Mouse (Mus musculus): ENCODE measurements at regions not wholly inside any gene's neighbourhood (a gene's known extent, or its start where the extent isn't known, plus 50 kb on each side); places are given as distances from the start of the nearest gene placed in this dataset.

DNA sequence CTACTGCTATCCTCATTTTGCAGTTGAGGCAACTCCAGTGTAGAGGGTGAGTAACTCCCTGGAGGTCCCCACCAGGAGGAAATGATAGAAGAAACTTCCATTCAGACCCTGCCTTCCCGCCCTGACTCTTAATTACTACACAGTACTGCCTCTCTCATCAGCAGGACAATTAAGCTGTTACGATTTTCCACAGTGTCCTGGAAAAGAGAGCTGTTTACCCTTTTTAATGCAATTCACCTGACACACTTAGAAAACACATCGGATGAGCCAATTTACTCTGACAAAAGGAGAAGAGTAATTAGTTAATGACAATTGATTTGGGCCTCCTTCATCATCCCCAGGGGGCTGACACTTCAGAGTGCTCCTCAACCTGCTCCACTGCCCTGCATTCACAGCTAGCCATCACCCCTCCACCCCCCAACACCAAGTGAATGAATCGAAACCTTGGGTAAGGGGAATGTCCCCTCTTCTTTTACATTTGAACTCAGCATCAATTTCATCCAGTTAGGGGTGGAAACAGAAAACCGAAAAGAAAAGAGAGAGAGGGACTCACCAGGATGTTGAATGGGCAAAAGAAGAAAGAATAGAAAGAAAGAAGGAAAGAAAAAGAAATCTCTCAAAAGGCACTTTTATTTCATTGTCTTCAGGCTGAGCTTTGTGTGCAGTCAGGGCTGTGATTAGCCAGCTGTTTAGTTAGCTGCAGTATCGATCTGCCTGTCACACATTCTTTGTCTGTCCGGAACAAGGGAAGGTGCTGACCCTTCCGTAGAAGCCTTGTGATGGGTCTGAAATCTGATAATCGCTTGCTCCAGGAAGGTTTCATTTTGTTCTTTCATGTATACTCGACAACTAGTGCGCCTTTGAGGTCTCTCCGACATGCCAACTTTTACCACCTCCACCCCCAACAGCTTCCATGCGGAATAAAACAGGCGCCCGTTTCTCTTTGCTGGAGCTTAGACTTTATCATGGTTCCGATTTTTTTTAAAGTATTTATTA is 482.6 kb upstream of the Tenm4 start:
- DNase-seq (ENCODE audit: low spot score) = peak; percentile 1

DNA sequence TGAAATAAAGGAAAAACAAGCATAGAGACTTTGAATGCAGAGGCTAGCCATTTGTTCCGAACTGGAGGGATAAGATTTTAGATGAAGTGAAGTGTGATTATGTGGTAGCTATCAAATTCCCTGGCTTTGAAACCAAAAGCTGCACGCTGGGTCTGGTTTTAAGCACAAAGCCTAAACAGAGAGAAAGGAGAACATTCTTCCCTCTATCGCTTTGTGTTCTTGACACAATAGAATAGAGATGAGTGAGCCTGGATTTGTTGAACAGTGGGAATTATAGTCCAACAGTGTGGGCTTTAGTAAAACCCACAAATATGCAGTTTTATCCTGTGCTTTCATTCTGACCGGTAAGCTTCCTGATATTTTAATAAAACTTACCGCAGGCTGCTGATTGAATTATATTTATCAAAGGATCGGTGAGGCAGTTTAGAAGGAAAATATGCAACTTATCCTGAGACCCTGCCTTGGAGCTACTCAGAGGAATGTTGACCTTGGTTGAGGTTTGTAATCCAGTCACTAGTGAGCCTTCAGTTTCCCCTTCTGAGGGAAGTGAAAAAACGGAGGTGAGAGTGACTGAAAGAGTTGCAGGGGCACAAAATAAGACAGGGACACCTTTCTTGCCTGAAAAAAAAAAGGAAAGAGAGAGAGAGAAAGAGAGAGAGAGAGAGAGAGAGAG is 481.7 kb upstream of the Tenm4 start:
- DNase-seq (ENCODE audit: low spot score) = no peak

DNA sequence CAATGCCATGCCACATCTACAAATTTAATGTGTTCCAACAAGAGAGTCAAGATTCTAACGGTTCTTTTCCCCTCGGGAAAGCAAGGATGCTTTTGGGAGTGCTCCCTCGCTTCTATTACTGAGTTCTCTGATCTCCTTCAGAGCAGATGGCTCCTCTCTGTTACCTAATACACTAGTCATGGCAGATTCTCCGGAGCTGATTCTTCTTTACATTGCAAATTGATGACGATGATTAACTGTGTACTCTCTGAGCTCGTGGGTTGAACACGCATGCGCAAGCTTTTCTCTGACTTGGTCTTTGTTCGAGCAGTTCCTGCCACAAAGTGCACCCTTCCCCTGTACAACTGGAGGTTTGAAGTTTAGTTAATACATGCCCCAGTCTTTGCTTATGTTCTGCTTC is 471.5 kb upstream of the Tenm4 start:
- DNase-seq (ENCODE audit: low spot score) = no peak

DNA sequence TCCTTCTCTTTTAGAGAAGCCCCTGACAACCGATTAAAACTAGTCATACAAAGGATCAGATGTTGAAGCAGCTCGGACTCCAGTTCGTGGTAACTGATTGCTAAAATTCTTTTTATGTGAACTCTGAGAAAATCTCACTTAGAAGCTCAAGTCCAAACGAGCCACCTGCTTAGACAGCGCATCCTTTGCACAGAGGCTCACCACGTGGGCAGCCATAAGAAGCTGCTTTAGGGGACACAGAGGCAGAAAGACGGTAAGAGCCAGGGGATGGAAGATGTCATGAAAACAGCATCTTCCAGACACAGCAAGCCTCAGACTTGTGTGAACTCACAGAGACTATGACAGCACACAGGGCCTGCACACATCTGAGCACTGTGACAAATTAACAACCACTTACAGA is 461.0 kb upstream of the Tenm4 start:
- DNase-seq (ENCODE audit: low spot score) = no peak

DNA sequence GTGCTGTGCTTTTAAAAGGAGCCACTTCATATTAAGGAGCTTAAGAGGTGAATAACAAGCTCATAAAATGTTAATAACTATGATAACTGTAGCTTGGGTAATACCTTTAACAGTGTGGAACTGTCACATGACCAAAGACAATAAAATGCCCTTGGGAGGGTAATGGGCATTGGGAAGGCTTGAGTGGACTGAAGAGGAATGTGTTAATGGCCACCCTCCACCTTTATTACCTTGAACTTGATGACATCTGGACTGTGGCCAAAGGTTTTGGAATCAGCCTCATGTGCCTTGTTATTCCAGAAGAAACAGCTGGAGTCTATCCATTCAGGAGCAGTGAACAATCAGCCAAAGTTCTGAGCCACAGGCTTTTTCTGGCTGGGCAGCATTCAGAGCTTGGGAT is 451.0 kb upstream of the Tenm4 start:
- no peak for DNase-seq (ENCODE audit: low spot score)

DNA sequence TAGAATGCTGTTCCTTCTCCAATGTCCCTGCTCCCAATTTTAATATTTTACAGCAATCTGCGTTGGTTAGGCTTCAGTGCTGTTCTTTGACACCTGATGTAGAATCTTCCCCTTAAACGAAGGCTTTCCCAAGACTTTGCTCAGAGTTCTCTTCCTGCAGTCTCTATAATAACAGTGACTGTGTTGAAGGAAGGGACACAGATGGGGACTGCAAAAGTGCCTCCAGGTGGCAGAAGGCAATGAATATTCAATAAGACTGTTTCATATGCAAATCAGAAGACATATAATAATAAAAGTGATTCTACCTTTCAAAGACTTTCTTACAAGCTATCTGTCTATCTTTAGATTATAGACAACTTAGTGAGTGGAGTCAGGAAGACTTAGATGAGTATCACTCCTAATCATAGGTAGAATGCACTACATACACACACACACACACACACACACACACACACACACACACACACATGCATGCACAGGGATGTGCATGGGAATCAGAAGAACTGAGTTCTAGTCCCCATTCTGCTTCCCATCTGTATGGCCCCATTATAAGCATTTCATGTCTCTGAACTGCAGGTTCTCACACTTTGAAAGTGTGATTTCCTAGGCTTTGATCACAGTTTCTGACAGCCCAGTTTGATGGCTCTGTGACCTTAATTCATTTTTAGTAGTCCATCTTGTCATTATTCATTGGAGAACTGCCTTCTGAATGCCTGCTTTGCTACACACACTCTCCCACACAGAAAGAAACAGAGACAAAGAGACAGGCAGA is 445.1 kb upstream of the Tenm4 start:
- DNase-seq (ENCODE audit: low spot score) = no peak

DNA sequence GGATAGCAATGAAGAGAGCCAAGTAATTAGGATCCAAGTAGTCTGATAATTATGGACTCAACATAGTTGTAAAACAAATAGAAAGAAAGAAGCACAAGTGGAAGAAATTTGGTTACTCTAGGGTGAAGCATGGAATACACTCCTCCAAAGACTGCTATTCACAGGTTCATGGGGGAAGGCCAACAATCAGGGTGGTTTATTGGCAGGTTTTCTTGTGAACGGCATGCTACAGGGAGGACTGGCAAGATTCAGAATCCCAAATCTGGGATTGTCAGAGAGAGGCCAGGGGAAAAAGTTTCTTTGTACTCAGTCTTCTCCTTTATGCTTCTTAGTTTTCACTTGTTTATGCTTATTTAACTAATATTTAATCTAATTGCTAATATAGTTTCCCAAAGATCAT is 437.2 kb upstream of the Tenm4 start:
- no peak for DNase-seq (ENCODE audit: low spot score)

DNA sequence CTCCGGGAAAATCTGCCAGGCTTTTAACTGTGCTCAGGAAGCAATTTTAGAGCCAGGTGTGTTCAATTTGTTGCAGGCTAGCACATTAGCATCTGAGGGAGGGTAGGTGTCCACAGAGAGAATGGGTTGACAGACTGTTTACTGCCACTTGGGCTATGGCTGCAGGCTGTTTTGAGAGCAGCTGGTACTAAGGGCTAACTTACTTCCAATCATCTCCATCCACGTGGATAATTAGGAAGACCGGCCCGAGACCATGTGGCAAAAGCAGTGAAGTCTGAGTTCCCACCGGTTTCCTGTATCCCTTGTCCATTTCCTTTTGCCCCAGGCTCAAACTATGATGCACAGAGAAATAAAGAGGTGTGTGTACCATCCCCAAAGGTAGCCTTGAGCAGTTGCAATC is 436.5 kb upstream of the Tenm4 start:
- DNase-seq (ENCODE audit: low spot score) = no peak

DNA sequence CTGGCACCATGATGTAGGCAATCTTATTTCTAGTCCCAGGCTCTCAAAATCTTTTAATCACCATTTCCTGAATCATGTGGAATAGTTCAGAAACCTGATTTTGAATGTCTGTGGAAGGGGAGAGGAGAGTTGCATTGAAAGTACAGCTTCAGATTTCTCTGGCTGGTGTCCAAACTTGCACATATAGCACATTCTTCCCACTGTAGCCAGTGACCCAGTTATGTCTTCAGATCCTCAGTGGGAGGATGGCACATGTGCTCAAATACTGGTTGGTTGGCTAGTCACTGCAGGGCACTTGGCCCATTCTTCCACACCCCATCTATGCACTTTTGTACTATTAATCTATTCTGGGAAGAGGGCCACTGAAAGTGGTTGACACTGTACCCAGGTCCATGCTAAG is 434.3 kb upstream of the Tenm4 start:
- DNase-seq (ENCODE audit: low spot score) = no peak

DNA sequence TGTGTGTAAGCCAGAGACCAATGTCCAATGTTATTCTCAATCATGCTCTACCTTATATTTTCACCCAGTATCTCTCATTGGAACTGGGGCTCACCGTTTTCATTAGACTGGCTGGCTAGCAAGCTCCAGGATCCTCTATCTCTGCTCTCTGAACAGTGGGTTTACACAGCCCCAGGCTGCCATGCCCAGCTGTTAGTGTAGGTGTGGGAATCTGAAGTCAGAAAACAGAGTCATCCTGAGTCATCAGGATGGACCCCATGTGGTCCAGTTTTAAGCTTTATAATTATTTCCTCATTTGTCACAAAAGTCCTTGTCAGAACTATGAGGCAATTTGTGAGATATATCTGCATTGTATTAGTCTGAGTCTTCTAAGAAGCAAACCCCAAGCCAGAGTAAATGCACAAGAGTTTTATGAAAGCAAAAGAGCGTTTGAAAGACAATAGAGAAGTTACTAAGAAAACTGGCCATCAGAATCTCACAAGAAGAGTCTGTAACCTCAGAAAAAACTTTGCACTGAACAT is 432.3 kb upstream of the Tenm4 start:
- no peak for DNase-seq (ENCODE audit: low spot score)

DNA sequence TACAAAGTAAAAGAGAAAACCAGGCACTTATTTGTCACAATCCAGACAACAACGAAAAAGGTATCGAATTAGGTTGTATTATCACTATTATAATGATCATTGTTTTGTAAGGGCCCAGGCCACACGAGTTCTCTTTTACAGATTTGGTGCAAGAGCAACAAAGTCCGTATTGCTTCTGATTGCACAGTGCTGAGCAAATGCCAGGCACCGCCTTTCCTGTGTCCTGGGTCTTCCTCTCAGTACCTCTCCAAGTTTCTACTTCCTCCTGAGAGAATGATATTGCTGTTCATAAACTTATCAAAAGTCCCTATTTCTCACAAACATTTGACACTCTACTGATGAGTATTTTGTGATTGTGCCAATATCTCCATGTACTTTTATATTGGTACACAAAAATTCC is 431.3 kb upstream of the Tenm4 start:
- DNase-seq (ENCODE audit: low spot score) = no peak

DNA sequence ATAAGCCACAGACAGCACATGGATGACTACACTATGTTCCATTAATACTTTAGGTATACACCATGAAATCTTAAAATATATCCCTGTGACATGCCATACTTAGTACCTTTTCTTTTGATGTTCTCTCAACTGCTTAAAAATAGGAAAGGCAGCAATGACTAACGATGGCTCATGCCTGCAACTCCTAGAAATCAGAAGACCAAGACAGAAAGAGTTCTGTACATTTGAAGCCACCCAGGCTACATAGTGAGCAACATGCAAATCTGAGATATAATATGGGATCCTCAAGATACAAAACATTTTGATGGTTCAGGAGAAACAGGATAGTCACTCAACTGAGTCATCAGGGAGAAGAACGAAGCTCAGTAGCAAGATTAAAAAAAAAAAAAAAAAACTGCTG is 412.7 kb upstream of the Tenm4 start:
- no peak for DNase-seq (ENCODE audit: low spot score)

DNA sequence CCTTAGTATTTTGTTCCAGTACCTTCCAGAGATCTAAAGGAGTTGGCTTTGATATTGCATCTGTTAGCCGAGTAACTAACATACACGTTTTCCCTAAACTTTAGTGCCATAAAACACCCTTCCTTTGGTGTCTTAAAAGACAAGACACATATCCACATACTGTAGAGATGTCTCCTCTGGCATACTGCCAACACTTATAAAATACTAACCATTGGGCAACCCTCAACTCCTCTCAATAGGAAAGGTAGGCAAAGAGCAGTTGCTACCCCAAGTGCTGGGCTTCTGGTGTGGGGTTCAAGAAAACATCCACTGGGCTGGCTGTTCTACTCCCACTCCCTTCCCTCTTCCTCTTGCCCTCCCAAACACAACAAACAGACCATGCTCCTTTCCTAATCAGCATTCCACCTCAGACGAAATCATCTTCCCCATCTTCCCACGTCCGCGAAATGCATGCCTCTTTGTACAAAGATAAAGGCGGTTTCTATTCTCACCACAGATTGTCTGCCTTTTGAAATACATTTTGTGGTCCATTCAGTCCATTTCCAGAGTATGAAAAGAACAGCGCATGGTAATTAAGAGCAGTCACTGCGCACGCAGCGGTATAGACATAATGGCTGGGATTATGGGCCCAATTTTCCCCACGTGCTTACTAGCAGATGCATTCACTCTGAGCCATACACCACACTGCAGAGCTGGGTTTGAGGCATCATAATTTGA is 409.9 kb upstream of the Tenm4 start:
- DNase-seq (ENCODE audit: low spot score) = no peak

DNA sequence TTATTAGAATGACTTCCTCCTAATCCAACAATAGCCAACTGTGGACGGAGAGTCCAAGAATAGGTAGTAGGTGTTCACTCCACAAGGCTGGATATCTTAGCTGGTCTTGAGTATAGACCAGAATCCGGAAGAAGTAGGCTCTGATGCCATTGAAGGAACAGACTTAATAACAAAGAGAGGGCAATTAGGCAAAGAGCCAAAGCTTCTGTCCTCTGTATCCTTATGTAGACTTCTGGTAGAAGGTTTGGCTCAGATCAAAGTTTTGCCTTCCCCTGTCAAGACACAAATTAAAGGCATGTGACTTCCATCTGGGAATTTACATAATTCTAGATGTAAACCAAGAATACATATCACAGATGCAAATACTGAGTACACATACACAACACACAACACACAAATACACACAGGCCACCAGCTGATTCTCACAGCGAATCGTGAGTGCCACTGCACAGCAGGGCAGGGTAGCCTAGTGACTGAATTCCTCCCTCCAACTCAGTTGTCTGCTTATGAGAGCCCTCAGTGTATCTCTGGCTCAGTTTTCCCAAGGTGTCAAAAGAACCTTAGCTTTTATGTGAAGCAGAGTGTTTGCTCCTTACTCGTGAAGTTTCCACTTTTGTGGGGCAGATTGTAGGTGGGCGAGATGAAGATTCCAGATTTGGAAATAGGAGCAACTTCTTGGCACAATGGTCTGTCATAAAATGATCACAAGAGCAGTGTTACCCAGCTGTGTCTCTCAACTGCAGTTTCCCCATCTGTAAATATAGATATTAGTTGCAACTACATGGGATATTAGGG is 404.5 kb upstream of the Tenm4 start:
- no peak for DNase-seq (ENCODE audit: low spot score)

DNA sequence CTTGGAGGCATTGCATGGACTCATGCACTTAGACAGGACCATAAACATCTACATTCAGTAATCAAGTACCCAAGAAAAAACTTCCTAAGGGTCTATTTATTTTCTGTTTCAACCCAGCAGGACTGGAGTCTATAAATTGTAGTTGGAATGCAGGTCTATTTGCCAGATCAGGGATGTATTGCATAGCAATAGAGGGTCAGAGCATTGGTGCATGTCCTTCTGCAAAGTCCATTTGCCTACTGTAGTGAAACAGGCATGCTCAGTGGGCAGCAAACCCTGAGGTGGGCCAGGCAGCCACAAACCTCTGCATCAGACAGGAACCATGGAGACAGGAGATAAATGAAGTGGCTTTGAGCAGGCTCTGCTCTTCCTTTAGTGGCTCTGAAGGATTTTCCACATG is 386.5 kb upstream of the Tenm4 start:
- peak; percentile 9 for DNase-seq (ENCODE audit: low spot score)

DNA sequence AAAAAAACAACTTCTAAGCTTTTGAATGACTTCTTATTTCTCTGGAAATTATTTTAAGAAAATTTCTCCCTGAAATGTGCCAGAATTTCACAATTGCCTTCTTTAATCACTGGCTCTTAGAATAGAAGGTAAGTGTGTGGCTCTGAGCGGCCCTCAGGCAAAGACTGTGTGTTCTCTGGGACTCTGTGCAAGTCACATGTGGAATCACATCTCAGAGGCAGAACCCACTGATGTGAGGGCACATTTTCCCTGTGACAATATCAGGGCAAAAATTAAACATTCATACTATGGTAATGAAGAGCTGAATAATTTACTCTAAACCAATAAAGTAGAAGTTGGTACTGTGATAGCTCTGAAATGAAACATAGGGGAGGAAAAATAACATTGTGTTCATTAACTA is 383.5 kb upstream of the Tenm4 start:
- DNase-seq (ENCODE audit: low spot score) = no peak

DNA sequence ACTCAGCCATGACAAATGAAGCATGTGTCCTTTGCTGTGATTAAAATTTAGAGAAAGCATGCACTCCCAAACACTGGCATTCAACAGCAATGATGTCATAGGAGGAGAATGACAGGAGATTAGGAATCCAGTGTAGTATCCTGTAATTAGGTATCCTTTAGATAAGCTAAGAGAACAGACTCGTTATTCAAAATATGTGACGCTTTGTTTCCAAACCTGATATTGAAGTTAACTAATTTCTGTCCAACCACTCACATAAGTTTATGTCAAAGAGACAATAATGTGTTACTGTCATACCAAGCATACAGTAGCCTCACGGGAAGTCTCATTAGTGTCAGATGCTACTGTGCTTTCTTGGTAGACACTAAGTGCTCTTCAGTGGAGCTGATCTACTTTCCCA is 383.1 kb upstream of the Tenm4 start:
- no peak for DNase-seq (ENCODE audit: low spot score)

DNA sequence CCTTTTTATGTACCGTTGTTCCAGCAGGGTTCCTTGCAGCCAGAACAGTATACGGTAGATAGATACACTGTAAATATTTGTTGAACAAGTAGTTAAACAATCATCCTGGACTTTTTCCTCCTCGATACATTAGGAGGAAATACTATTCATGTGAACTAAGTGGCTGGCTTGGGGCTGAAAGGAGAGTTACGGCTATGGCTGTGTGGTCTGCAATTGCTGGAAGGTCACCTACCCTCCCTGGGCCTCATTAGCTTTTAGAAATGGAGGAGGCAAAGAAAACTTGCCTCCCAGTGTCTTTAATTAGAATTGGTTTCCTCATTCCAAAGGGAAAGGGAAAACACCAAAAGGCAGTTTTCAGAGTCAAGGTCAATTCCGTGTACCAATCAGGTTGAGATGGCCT is 381.6 kb upstream of the Tenm4 start:
- DNase-seq (ENCODE audit: low spot score) = no peak

DNA sequence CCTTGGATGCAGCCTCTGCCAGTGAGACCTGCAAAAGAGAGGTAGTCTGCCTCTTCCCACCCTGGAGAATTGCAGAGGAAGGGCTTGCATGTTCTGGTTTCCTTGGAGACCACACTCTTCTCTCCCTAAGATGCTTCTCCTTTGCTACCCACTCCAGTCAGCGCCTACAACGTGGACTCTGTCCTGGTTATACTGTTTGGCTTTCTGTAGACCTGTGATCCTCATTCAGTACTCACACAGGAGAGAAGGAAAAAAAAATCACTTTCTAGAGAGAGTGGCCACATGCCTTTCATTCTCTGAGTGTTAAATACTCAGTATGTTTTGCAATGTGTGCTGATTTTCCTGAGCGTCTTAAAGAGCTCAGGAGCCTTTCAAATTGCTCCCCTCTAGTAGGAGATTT is 372.0 kb upstream of the Tenm4 start:
- no peak for DNase-seq (ENCODE audit: low spot score)

DNA sequence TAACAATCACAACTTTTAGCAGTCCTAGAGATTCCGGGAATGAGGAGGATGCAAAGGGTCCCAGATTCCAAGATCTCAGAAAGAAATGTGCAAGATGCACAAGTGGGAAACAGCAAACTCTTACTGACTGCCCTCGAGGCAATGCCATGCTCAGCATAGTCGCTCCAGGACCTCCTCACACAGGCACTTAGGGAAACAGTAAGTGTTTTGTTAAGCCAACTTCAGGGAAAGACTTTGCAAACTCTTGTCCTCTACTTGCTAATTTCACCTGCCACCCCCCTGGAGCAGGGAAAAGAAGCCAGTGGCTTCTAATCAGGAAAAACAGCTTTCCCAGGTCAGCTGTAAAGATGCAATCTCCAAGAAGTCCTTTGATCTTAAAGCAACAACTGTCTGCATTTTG is 361.4 kb upstream of the Tenm4 start:
- DNase-seq (ENCODE audit: low spot score) = no peak

DNA sequence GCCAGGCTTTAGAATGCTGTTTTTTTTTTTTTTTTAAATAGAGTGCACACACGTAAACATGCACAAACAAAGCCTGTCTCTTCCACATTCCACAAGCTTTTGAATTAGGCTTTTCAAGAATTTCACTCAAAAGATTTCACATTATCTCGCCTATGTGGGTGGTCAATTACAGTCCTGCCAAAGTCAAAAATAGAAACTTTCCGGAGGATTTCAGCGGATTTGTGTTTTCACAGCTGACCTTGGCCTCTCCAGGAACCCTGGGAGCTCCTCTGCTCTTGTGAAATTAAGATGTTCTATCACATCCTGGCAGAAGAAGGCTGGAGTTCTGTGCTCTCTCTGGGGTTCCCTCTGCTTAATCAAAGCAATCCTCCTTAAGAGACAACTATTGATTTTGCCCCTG is 360.9 kb upstream of the Tenm4 start:
- peak; percentile 45 for DNase-seq (ENCODE audit: low spot score)
